Mouse (Mus musculus) spleen, postnatal 0 days (tissue): ENCODE measurements around the gene Ascl1. TPM values are rescaled to one million over a fixed set of nuclear protein-coding genes. Genes with fewer than 3 reads are reported as not detected.

Experiments used
- polyA plus RNA-seq: library from polyadenylated mRNA; unstranded; fragments of >200 nt; fragmentation: Nextera tagmentation; extraction: Ambion mirVana; gene quantifications from 2 replicates; pipeline ENCODE4 v1.2.1, GENCODE M21; 2015

Gene Ascl1
- polyA plus RNA-seq = not detected in 2 replicates

GRCm38 (mm10) chr10:87493576-87493975 lies at the start of gene Ascl1:
Gene Ascl1 (minus strand): TSS chr10:87493660.

DNA sequence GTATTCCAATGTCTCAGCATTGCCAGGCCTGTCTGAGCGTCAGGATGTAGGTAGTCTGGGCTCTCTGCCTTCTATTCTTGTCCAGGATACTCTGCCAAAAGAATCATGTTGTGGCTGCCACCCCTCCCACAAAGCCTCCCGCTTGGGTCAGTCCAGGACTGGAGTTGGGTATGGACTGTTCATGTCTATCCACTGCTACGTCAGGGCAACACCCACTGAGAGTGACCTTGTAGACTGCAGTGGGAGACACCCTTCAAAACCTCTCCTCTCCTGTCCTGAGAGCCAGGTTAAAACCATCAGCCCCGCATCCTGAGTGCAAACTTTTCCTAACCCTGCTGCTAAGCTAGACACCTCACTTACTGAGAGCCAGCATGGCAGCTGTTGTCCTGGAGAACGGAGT lies 28.2 kb upstream of the Ascl1 start, which contains the start of gene Pah:
Gene Pah (plus strand): TSS at position 150 of the 400 bp plus-strand sequence.

Other genes with a start within 250 kb of the Ascl1 start
- gene Pah, start 28.1 kb upstream of the Ascl1 start, polyA plus RNA-seq = 0.20 TPM in 1 of 2 replicates, not detected in the other